23 mouse cellular contexts compared by ENCODE assay signal in the genomic region with DNA sequence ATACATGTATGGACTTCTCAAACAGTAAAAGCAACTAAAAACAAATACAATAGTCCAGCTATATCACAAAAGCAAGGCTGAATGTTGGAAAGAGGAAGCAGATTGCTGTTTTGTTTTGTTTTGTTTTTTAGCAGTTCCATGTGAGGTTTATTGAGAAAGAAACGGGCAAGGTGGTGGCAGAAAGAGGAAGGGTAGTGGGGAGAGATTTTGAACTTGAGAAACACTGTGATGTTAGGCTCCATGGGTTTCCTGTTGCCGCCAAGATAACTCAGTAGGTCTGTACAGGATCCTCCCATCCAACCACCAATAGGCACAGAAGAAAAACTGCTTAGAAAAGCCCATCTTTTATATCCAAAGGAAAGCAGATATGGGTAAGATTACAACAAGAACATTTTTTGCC.
"Had no signal": no experiment of that assay in that cellular context is flagged by ENCODE, and none has a peak within 500 bp of the region (broad histone marks: within the 10 kb centered on the region; RNA-seq: fewer than 3 reads in every experiment).

No protein-coding gene starts in this region.

- H3K4me1 ChIP-seq: kidney, embryonic 15.5 days; limb, embryonic 10.5 days; limb, embryonic 13.5 days; liver, embryonic 12.5 days; liver, embryonic 15.5 days; lung, embryonic 15.5 days; midbrain, embryonic 10.5 days; midbrain, embryonic 13.5 days; neural tube, embryonic 13.5 days had no signal

- ATAC-seq: liver, embryonic 12.5 days; midbrain, embryonic 13.5 days; midbrain, embryonic 16.5 days had no signal

- H3K9me3 ChIP-seq: kidney, embryonic 15.5 days; limb, embryonic 10.5 days; limb, embryonic 13.5 days; liver, embryonic 12.5 days; liver, embryonic 15.5 days; lung, embryonic 15.5 days; megakaryocyte, embryonic 14.5 days; midbrain, embryonic 10.5 days; midbrain, embryonic 13.5 days; neural tube, embryonic 13.5 days had no signal

- DNase-seq: kidney, adult 8-10 months; kidney, postnatal 10 days; kidney, postnatal 36 days; liver; lung, adult 18-20 months; lung, postnatal 10 days; lung, postnatal 36 days; thymus, adult 2 months; thymus, postnatal 14 days; thymus, postnatal 4 days had no signal

- H3K9ac ChIP-seq: kidney, embryonic 15.5 days; limb, embryonic 13.5 days; liver, embryonic 12.5 days; liver, embryonic 15.5 days; lung, embryonic 15.5 days; midbrain, embryonic 13.5 days; neural tube, embryonic 13.5 days had no signal

- H3K36me3 ChIP-seq: kidney, embryonic 15.5 days; limb, embryonic 10.5 days; limb, embryonic 13.5 days; liver, embryonic 12.5 days; liver, embryonic 15.5 days; lung, embryonic 15.5 days; midbrain, embryonic 10.5 days; midbrain, embryonic 13.5 days; neural tube, embryonic 13.5 days had no signal

- H3K4me3 ChIP-seq: kidney, embryonic 15.5 days; limb, embryonic 10.5 days; limb, embryonic 13.5 days; liver, embryonic 12.5 days; liver, embryonic 15.5 days; lung, embryonic 15.5 days; megakaryocyte, embryonic 14.5 days; midbrain, embryonic 10.5 days; midbrain, embryonic 13.5 days; myocyte; neural tube, embryonic 13.5 days had no signal

- H3K27me3 ChIP-seq: liver, embryonic 12.5 days; liver, embryonic 15.5 days; midbrain, embryonic 13.5 days; neural tube, embryonic 13.5 days had no signal

- H3K27ac ChIP-seq: kidney, embryonic 15.5 days; limb, embryonic 10.5 days; limb, embryonic 13.5 days; liver, embryonic 12.5 days; liver, embryonic 15.5 days; lung, embryonic 15.5 days; midbrain, embryonic 10.5 days; midbrain, embryonic 13.5 days; neural tube, embryonic 13.5 days; stomach, postnatal 0 days had no signal
